Mouse (Mus musculus): ENCODE results near the gene D430019H16Rik.

DNA sequence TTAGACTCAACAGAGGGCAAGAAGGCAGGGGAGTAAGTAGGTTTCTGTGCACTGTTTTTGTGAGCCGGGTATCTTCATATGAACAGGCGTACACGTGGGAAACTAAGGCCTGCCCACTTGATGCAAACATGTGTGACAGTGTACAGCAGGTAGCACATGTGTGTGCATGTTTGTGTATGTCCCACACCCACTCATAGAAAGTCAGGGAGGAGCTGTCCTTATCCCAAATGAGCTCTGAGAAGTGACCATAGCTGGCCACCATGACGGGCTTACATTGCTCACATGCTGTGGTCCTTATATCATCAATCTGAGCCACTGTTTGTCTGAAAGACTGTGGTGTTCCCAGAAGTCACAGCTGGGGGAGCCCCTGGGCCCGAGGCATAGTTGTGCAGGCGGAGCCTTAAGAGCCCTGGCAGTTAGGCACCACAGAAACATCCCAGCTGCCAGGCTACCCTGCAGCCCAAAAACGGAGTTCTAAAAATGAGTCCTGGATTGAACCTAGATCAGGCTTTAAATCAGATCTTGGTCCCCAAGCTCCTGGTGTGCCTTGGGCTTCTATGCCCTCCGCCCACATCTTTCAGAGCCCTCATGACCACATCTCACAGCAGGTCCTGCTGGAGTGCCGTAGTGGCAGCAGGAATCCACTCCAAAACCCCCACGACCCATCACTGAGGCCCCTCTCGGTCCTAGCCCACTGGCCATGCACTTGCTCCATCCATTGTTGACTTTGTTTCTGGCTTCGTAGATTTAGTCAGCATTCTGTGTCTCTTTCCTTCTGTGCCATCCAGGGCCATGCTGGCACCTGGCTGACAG is 88.1 kb downstream of the D430019H16Rik start:
- TF ChIP-seq MAFK (IDR thresholded peaks at IDR 0.05; ENCODE audit: insufficient read depth, low read depth, low read length) (no peak), CHD2 (IDR thresholded peaks at IDR 0.05; ENCODE audit: low read depth, low read length) (no peak), HCFC1 (IDR thresholded peaks at IDR 0.05; ENCODE audit: borderline replicate concordance, insufficient read depth, low read length) (no peak)
